Mouse (Mus musculus) gastrocnemius, adult 2 months (tissue): Measurements from ENCODE around the gene Stat6. TPM values are rescaled to one million over a fixed set of nuclear protein-coding genes. Genes with fewer than 3 reads are reported as not detected.

Source experiments
- DNase-seq: peaks from one replicate; pipeline ENCODE4 v3.0.0; 2022
- H3K27ac ChIP-seq: fragments of 200-600 bp; 2 replicates; pipeline ENCODE4 v1.8.1; 2022; ENCODE audit warnings: mild to moderate bottlenecking
- H3K4me3 ChIP-seq: fragments of 200-600 bp; 2 replicates; pipeline ENCODE4 v1.8.1; 2022; ENCODE audit warnings: mild to moderate bottlenecking, moderate library complexity
- CTCF ChIP-seq: fragments of 200-600 bp; IDR thresholded peaks from 2 replicates; pipeline ENCODE4 v1.8.1; 2022; ENCODE audit warnings: antibody characterized with exemption, mild to moderate bottlenecking, moderate library complexity
- intact Hi-C: fragments of 180-260 bp; cut with DNase I; formaldehyde crosslinking; loops from one replicate; pipeline ENCODE4 v1.15.1; 2025
- total RNA-seq, 2 experiments: library from RNA; stranded (reverse); gene quantifications; 2 replicates each; pipeline ENCODE4 v1.2.3; 2021

Stat6 gene
- total RNA-seq, 2 experiments from 2014 or later, result 17.1 to 18.9 TPM

- DNase-seq, result peak; percentile 24
- peak overlapping the region; percentile 78 for H3K4me3 ChIP-seq
- peak overlapping the region; percentile 98 for H3K27ac ChIP-seq
- intact Hi-C loops, result no loop called here
- TF ChIP-seq CTCF, result no peak
Observed at GRCm38 (mm10) chr10:127619119-127619721, 23.6 kb upstream of the Stat6 start.

- TF ChIP-seq CTCF, result no peak
- intact Hi-C loops, result no loop called here
- Histone ChIP-seq H3K4me3 (peak overlapping the region; percentile 78), H3K27ac (peak overlapping the region; percentile 98)
- peak; percentile 55 for DNase-seq
Observed at GRCm38 (mm10) chr10:127619941-127620405, 22.8 kb upstream of the Stat6 start.

GRCm38 (mm10) chr10:127620406-127621190, 22.2 kb upstream of the Stat6 start, which contains the start of gene Lrp1:
Gene Lrp1, minus strand, starts transcription at chr10:127621148.
- TF ChIP-seq CTCF, result no peak
- peak; percentile 45 for DNase-seq
- H3K27ac ChIP-seq, result peak within 1 kb of the TSS; percentile 98
- peak within 1 kb of the TSS; percentile 78 for H3K4me3 ChIP-seq
- intact Hi-C loops, result no loop called here

- intact Hi-C loops, result loop anchor here (1.0 to 2.0 kb wide), 2 partner anchors 45 to 52 kb away; no protein-coding TSS in a partner anchor
- no peak for TF ChIP-seq CTCF
- peak; percentile 97 for DNase-seq
Observed at GRCm38 (mm10) chr10:127621191-127622056, 21.4 kb upstream of the Stat6 start.

GRCm38 (mm10) chr10:127622057-127622392, 20.8 kb upstream of the Stat6 start:
- intact Hi-C loops, result loop anchor here (1.0 to 2.0 kb wide), 2 partner anchors 45 to 53 kb away; no protein-coding TSS in a partner anchor
- peak; percentile 74 for TF ChIP-seq CTCF
- DNase-seq, result peak; percentile 85
- Histone ChIP-seq H3K4me3 (peak overlapping the region; percentile 78), H3K27ac (peak overlapping the region; percentile 98)

More at GRCm38 (mm10) chr10:127621191-127622056, 21.4 kb upstream of the Stat6 start:
- Histone ChIP-seq H3K4me3 (peak overlapping the region; percentile 78), H3K27ac (peak overlapping the region; percentile 98)

GRCm38 (mm10) chr10:127622661-127623060, 20.1 kb upstream of the Stat6 start:
- intact Hi-C loops, result loop anchor here (1.0 to 2.0 kb wide), 2 partner anchors 46 to 53 kb away; no protein-coding TSS in a partner anchor
- peak; percentile 37 for DNase-seq
- no peak for TF ChIP-seq CTCF
- Histone ChIP-seq H3K27ac (peak overlapping the region; percentile 98), H3K4me3 (peak overlapping the region; percentile 78)

GRCm38 (mm10) chr10:127623439-127624216, 19.2 kb upstream of the Stat6 start:
- peak; percentile 34 for TF ChIP-seq CTCF
- no peak for DNase-seq
- H3K4me3 ChIP-seq, result no peak overlapping the region
- intact Hi-C loops, result loop anchor here (2.0 kb wide), 1 partner anchor 47 kb away; no protein-coding TSS in a partner anchor
- peak overlapping the region; percentile 98 for H3K27ac ChIP-seq

- intact Hi-C loops, result no loop called here
- DNase-seq, result no peak
- no peak overlapping the region for H3K4me3 ChIP-seq
- peak; percentile 70 for TF ChIP-seq CTCF
- H3K27ac ChIP-seq, result no peak overlapping the region
Observed at GRCm38 (mm10) chr10:127626433-127626832, 16.4 kb upstream of the Stat6 start.

- peak overlapping the region; percentile 55 for H3K27ac ChIP-seq
- DNase-seq, result peak; percentile 63
- intact Hi-C loops, result no loop called here
- TF ChIP-seq CTCF, result no peak
- H3K4me3 ChIP-seq, result no peak overlapping the region
Observed at GRCm38 (mm10) chr10:127631261-127632214, 11.2 kb upstream of the Stat6 start.

GRCm38 (mm10) chr10:127632668-127633271, 10.0 kb upstream of the Stat6 start:
- intact Hi-C loops, result no loop called here
- Histone ChIP-seq H3K4me3 (no peak overlapping the region), H3K27ac (no peak overlapping the region)
- DNase-seq, result no peak
- TF ChIP-seq CTCF, result no peak
